Mouse (Mus musculus): ENCODE measurements around the gene Agap1. TPM values are rescaled to one million over a fixed set of nuclear protein-coding genes. Genes with fewer than 3 reads are reported as not detected.
A peak's percentile ranks its signal among the peaks of the same experiment; 100 is the strongest.

Agap1 gene
- polyA plus RNA-seq (2015; fragmentation: Nextera tagmentation; extraction: Ambion mirVana): 35.1 and 42.6 TPM in 2 replicates

- ATAC-seq (ENCODE audit: low FRiP score): peak; percentile 93
- Histone ChIP-seq H3K4me1 (peaks cover 30% of the 10 kb centered on the region), H3K4me3 (replicated peaks) (peak within 1 kb of the TSS; percentile 66), H3K4me2 (peak within 1 kb of the TSS; percentile 67), H3K9me3 (replicated peaks) (0 out of 2 replicates have a peak, but pooled peaks cover 4% of the 10 kb centered on the region), H3K27ac (replicated peaks) (peak within 1 kb of the TSS; percentile 90), H3K27me3 (replicated peaks) (no peaks in the 10 kb centered on the region), H3K36me3 (0 out of 2 replicates have a peak, but pooled peaks cover 4% of the 10 kb centered on the region), H3K9ac (replicated peaks) (peak within 1 kb of the TSS; percentile 85)
- WGBS: under 1% methylated on average over 76 of the region's 118 CpGs
Observed at GRCm38 (mm10) chr1:89454196-89455123, at the start of gene Agap1. Gene Agap1 (plus strand): TSS chr1:89454806.

GRCm38 (mm10) chr1:89405991-89406390 lies 48.6 kb upstream of the Agap1 start:
- no peak overlapping the region for H3K9ac ChIP-seq (replicated peaks)
- H3K9me3 ChIP-seq (replicated peaks): no peaks in the 10 kb centered on the region
- no peak overlapping the region for H3K4me3 ChIP-seq (replicated peaks)
- no peak for ATAC-seq (ENCODE audit: low FRiP score)
- 0 out of 2 replicates have a peak, but pooled peaks cover 3% of the 10 kb centered on the region for H3K4me1 ChIP-seq
- no peak overlapping the region for H3K4me2 ChIP-seq
- H3K36me3 ChIP-seq: no peaks in the 10 kb centered on the region
- no peaks in the 10 kb centered on the region for H3K27me3 ChIP-seq (replicated peaks)
- H3K27ac ChIP-seq (replicated peaks): no peak overlapping the region
- 43% methylated on average over 6 of the region's 6 CpGs for WGBS

- Histone ChIP-seq H3K9me3 (replicated peaks) (no peaks in the 10 kb centered on the region), H3K4me3 (replicated peaks) (no peak overlapping the region), H3K27me3 (replicated peaks) (no peaks in the 10 kb centered on the region), H3K36me3 (no peaks in the 10 kb centered on the region), H3K27ac (replicated peaks) (no peak overlapping the region), H3K4me1 (0 out of 2 replicates have a peak, but pooled peaks cover 3% of the 10 kb centered on the region), H3K4me2 (no peak overlapping the region), H3K9ac (replicated peaks) (no peak overlapping the region)
- 87% methylated on average over 8 of the region's 8 CpGs for WGBS
- ATAC-seq (ENCODE audit: low FRiP score): no peak
Observed at GRCm38 (mm10) chr1:89407986-89408385, 46.6 kb upstream of the Agap1 start.

GRCm38 (mm10) chr1:89413122-89413521 lies 41.5 kb upstream of the Agap1 start:
- no peak overlapping the region for H3K9ac ChIP-seq (replicated peaks)
- H3K9me3 ChIP-seq (replicated peaks): no peaks in the 10 kb centered on the region
- WGBS: 84% methylated on average over 2 of the region's 2 CpGs
- no peaks in the 10 kb centered on the region for H3K36me3 ChIP-seq
- no peak for ATAC-seq (ENCODE audit: low FRiP score)
- H3K27ac ChIP-seq (replicated peaks): no peak overlapping the region
- peaks cover 9% of the 10 kb centered on the region for H3K4me1 ChIP-seq
- H3K27me3 ChIP-seq (replicated peaks): no peaks in the 10 kb centered on the region
- H3K4me3 ChIP-seq (replicated peaks): no peak overlapping the region
- H3K4me2 ChIP-seq: no peak overlapping the region

GRCm38 (mm10) chr1:89414563-89414962 lies 40.0 kb upstream of the Agap1 start:
- H3K9me3 ChIP-seq (replicated peaks): no peaks in the 10 kb centered on the region
- no peaks in the 10 kb centered on the region for H3K36me3 ChIP-seq
- ATAC-seq (ENCODE audit: low FRiP score): no peak
- no peaks in the 10 kb centered on the region for H3K27me3 ChIP-seq (replicated peaks)
- H3K4me3 ChIP-seq (replicated peaks): no peak overlapping the region
- WGBS: 42% methylated on average over 9 of the region's 9 CpGs
- no peak overlapping the region for H3K4me2 ChIP-seq
- peaks cover 9% of the 10 kb centered on the region for H3K4me1 ChIP-seq
- H3K9ac ChIP-seq (replicated peaks): no peak overlapping the region
- H3K27ac ChIP-seq (replicated peaks): no peak overlapping the region

- Histone ChIP-seq H3K9me3 (replicated peaks) (no peaks in the 10 kb centered on the region), H3K36me3 (no peaks in the 10 kb centered on the region), H3K4me3 (replicated peaks) (no peak overlapping the region), H3K4me1 (peaks cover 6% of the 10 kb centered on the region), H3K4me2 (no peak overlapping the region), H3K27ac (replicated peaks) (no peak overlapping the region), H3K9ac (replicated peaks) (no peak overlapping the region), H3K27me3 (replicated peaks) (no peaks in the 10 kb centered on the region)
- WGBS: 20% methylated on average over 5 of the region's 5 CpGs
- ATAC-seq (ENCODE audit: low FRiP score): no peak
Observed at GRCm38 (mm10) chr1:89416929-89417328, 37.7 kb upstream of the Agap1 start.

- WGBS: 75% methylated on average over 11 of the region's 11 CpGs
Observed at GRCm38 (mm10) chr1:89420642-89421041, 34.0 kb upstream of the Agap1 start.

GRCm38 (mm10) chr1:89421401-89421800 lies 33.2 kb upstream of the Agap1 start:
- Histone ChIP-seq H3K9me3 (replicated peaks) (no peaks in the 10 kb centered on the region), H3K9ac (replicated peaks) (no peak overlapping the region), H3K36me3 (no peaks in the 10 kb centered on the region), H3K4me2 (no peak overlapping the region), H3K27me3 (replicated peaks) (no peaks in the 10 kb centered on the region), H3K4me3 (replicated peaks) (no peak overlapping the region), H3K27ac (replicated peaks) (no peak overlapping the region), H3K4me1 (no peaks in the 10 kb centered on the region)
- ATAC-seq (ENCODE audit: low FRiP score): no peak
- 71% methylated on average over 4 of the region's 4 CpGs for WGBS

More at GRCm38 (mm10) chr1:89420642-89421041, 34.0 kb upstream of the Agap1 start:
- Histone ChIP-seq H3K27ac (replicated peaks) (no peak overlapping the region), H3K9me3 (replicated peaks) (no peaks in the 10 kb centered on the region), H3K27me3 (replicated peaks) (no peaks in the 10 kb centered on the region), H3K4me2 (no peak overlapping the region), H3K4me3 (replicated peaks) (no peak overlapping the region), H3K36me3 (no peaks in the 10 kb centered on the region), H3K9ac (replicated peaks) (no peak overlapping the region), H3K4me1 (no peaks in the 10 kb centered on the region)
- ATAC-seq (ENCODE audit: low FRiP score): no peak

GRCm38 (mm10) chr1:89424563-89424962 lies 30.0 kb upstream of the Agap1 start:
- Histone ChIP-seq H3K27me3 (replicated peaks) (no peaks in the 10 kb centered on the region), H3K36me3 (no peaks in the 10 kb centered on the region), H3K9ac (replicated peaks) (no peak overlapping the region), H3K4me3 (replicated peaks) (no peak overlapping the region), H3K9me3 (replicated peaks) (no peaks in the 10 kb centered on the region), H3K4me1 (no peaks in the 10 kb centered on the region), H3K27ac (replicated peaks) (no peak overlapping the region), H3K4me2 (no peak overlapping the region)
- WGBS: 59% methylated on average over 6 of the region's 6 CpGs
- no peak for ATAC-seq (ENCODE audit: low FRiP score)

- Histone ChIP-seq H3K9ac (replicated peaks) (no peak overlapping the region), H3K9me3 (replicated peaks) (no peaks in the 10 kb centered on the region), H3K4me1 (no peaks in the 10 kb centered on the region), H3K27ac (replicated peaks) (no peak overlapping the region), H3K4me2 (no peak overlapping the region), H3K27me3 (replicated peaks) (no peaks in the 10 kb centered on the region), H3K36me3 (no peaks in the 10 kb centered on the region), H3K4me3 (replicated peaks) (no peak overlapping the region)
- no peak for ATAC-seq (ENCODE audit: low FRiP score)
- WGBS: 82% methylated on average over 8 of the region's 8 CpGs
Observed at GRCm38 (mm10) chr1:89426137-89426536, 28.5 kb upstream of the Agap1 start.

GRCm38 (mm10) chr1:89428671-89429070 lies 25.9 kb upstream of the Agap1 start:
- Histone ChIP-seq H3K9ac (replicated peaks) (no peak overlapping the region), H3K27ac (replicated peaks) (no peak overlapping the region), H3K4me2 (no peak overlapping the region), H3K4me1 (no peaks in the 10 kb centered on the region), H3K4me3 (replicated peaks) (no peak overlapping the region), H3K9me3 (replicated peaks) (no peaks in the 10 kb centered on the region), H3K36me3 (no peaks in the 10 kb centered on the region), H3K27me3 (replicated peaks) (no peaks in the 10 kb centered on the region)
- 89% methylated on average over 5 of the region's 5 CpGs for WGBS
- ATAC-seq (ENCODE audit: low FRiP score): no peak

Data from neural tube, embryonic 15.5 days (tissue).